Mouse (Mus musculus) liver, embryonic 11.5 days (tissue): ENCODE data around the gene Cacna1f. TPM values are rescaled to one million over a fixed set of nuclear protein-coding genes. Genes with fewer than 3 reads are reported as not detected.

Experiments used
- ATAC-seq: fragments of 200-750 bp; cut with Nextera tagmentation; replicated peaks from 2 replicates; pipeline ENCODE4 v1.8.0; 2017; ENCODE audit warnings: moderate number of reproducible peaks, mild to moderate bottlenecking, moderate TSS enrichment, moderate library complexity; ENCODE audit not compliant: low FRiP score
- DNase-seq: peaks from one replicate; pipeline ENCODE4 v3.0.0-alpha.2; 2017; ENCODE audit warnings: low spot score
- H3K27ac ChIP-seq: fragments of 300-500 bp; sonication (generic); 2 replicates; pipeline ENCODE4 v1.5.1; 2014; ENCODE audit warnings: mild to moderate bottlenecking, low read depth, low read length, control low read depth
- H3K27me3 ChIP-seq: fragments of 300-500 bp; sonication (generic); replicated peaks from 2 replicates; pipeline ENCODE4 v1.6.1; 2014; ENCODE audit warnings: low read length, mixed read lengths; ENCODE audit not compliant: control insufficient read depth, insufficient read depth
- H3K36me3 ChIP-seq: fragments of 300-500 bp; sonication (generic); 2 replicates; pipeline ENCODE4 v1.6.1; 2014; ENCODE audit warnings: mild to moderate bottlenecking, low read length, moderate library complexity, mixed read lengths; ENCODE audit not compliant: control insufficient read depth, insufficient read depth
- H3K4me1 ChIP-seq: fragments of 300-500 bp; sonication (generic); replicated peaks from 2 replicates; pipeline ENCODE4 v1.6.1; 2014; ENCODE audit warnings: low read length, mixed read lengths; ENCODE audit not compliant: control insufficient read depth, insufficient read depth
- H3K4me2 ChIP-seq: fragments of 300-500 bp; sonication (generic); 2 replicates; pipeline ENCODE4 v1.6.1; 2014; ENCODE audit warnings: mild to moderate bottlenecking, control low read depth, moderate library complexity
- H3K4me3 ChIP-seq: fragments of 300-500 bp; sonication (generic); 2 replicates; pipeline ENCODE4 v1.5.1; 2014; ENCODE audit warnings: low read depth, low read length, control low read depth
- H3K9ac ChIP-seq: fragments of 300-500 bp; sonication (generic); 2 replicates; pipeline ENCODE4 v1.6.1; 2014; ENCODE audit warnings: low read depth, low read length, control low read depth
- H3K9me3 ChIP-seq: fragments of 300-500 bp; sonication (generic); 2 replicates; pipeline ENCODE4 v1.6.1; 2016; ENCODE audit warnings: low read length, inconsistent platforms, mixed read lengths; ENCODE audit not compliant: control insufficient read depth
- WGBS: fragments of 180-500 bp; shearing (Covaris S2); extraction: QIAGEN DNeasy Blood & Tissue Kit; methylation state at CpG from one replicate; pipeline ENCODE4 v1.1.7; 2014; 5-methylcytosine and 5-hydroxymethylcytosine counted together
- polyA plus RNA-seq: library from polyadenylated mRNA; unstranded; fragments of >200 nt; fragmentation: Nextera tagmentation; extraction: Ambion mirVana; gene quantifications from 2 replicates; pipeline ENCODE4 v1.2.1, GENCODE M21; 2014

Gene Cacna1f
- polyA plus RNA-seq, 1 experiment from 2014 or later: 0.03 TPM

DNA sequence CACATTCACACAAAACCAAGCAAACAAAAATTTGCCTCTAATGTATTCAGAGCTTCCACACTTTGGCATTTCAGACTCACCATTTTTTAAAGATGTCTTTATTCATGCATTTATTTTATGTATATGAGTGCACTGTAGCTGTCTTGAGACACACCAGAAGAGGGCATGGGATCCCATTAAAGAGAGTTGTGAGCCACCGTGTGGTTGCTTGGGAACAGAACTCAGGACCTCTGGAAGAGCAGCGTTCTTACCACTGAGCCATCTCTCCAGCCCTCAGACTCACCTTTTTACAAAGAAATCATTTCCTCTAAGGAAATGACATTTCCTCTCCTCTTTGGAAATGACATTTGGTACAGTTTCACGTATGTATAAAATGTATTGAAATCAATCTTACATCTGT, 72.1 kb downstream of the Cacna1f start:
- no peak overlapping the region for H3K4me2 ChIP-seq
- no peaks in the 10 kb centered on the region for H3K36me3 ChIP-seq
- H3K4me3 ChIP-seq: no peak overlapping the region
- no peaks in the 10 kb centered on the region for H3K27me3 ChIP-seq
- H3K9ac ChIP-seq: no peak overlapping the region
- H3K27ac ChIP-seq: no peak overlapping the region
- no peak for DNase-seq
- no peaks in the 10 kb centered on the region for H3K9me3 ChIP-seq
- H3K4me1 ChIP-seq: no peaks in the 10 kb centered on the region
- ATAC-seq: no peak
- 41% methylated on average over 3 of the region's 3 CpGs for WGBS

DNA sequence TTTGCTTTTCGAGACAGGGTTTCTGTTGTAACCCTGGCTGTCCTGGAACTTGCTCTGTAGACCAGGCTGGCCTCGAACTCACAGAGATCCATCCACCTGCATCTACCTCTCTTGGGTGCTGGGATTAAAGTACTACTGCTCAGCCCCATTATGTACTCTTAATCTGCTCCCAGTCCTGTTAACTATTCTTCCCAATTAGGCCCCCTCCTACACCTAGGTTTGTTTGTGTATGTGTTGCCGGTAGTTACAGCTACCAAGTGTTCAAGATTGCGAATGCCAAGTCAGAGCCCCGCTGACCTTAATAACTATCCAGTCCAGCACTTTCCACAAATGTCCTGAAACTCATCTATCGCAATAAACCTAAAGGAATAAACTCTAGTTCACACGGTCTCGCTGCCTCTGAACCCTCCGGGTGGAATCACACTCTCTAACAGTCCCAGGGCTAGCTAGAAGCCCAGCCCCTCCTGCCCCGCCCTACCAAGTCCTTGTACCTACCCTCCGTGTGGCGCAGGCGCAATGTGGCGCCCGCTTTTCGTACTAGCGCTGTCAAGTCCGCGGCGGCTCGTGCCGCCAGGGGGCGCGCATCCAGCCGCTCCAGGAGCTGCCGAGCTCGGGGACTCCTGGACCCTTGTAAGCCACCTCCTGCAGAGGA, 72.6 kb downstream of the Cacna1f start:
- peak; percentile 81 for DNase-seq
- Histone ChIP-seq H3K9me3 (no peaks in the 10 kb centered on the region), H3K4me3 (peak overlapping the region; percentile 29), H3K4me2 (peak overlapping the region; percentile 61), H3K27ac (no peak overlapping the region), H3K4me1 (no peaks in the 10 kb centered on the region), H3K27me3 (no peaks in the 10 kb centered on the region), H3K9ac (no peak overlapping the region), H3K36me3 (no peaks in the 10 kb centered on the region)
- WGBS: 13% methylated on average over 27 of the region's 27 CpGs
- ATAC-seq: peak; percentile 92

DNA sequence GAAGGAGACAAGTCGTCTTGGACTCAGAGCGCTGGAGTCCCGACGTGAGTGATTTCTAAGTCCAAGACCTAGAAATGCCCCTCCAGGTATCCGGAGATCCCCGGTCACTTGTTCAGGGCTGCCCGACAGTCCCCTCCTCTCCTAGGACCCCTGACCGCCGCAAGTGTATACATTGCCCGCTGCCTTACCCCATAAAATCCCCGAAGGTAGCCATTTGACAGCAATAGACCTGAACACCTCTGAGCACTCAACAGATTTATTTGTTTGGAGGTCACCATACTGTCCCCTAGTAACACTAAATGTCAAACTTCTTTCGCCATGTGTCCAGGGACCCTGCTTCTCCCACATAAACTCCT, 73.2 kb downstream of the Cacna1f start:
- Histone ChIP-seq H3K36me3 (no peaks in the 10 kb centered on the region), H3K4me2 (peak overlapping the region; percentile 61), H3K9me3 (no peaks in the 10 kb centered on the region), H3K27me3 (no peaks in the 10 kb centered on the region), H3K4me3 (peak overlapping the region; percentile 29), H3K9ac (no peak overlapping the region), H3K27ac (no peak overlapping the region), H3K4me1 (no peaks in the 10 kb centered on the region)
- 30% methylated on average over 12 of the region's 12 CpGs for WGBS
- DNase-seq: no peak
- no peak for ATAC-seq

DNA sequence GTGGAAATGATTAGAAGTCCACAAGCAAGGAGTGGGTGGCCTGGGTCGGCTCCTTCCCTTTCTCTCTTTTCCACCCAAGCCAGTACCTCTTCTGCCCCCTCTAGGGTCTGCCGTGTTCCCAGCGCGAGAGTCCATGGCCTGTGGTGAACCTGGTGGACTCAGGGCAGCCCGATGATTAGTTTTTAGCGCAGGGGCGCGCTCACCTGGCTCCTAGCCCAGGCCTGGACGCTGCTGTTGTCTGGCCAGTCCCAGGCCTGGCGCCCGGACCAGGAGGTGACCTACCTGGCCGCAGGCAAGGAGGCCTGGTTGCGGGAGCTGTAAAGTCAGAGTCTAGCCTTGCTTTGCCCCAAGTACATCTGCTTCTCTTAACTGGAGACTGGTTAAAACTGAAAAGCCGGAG, 74.0 kb downstream of the Cacna1f start, which contains the start of gene Magix:
Gene Magix, minus strand, starts transcription at position 388 of the 400 bp plus-strand sequence.
- Histone ChIP-seq H3K4me1 (no peaks in the 10 kb centered on the region), H3K4me2 (peak within 1 kb of the TSS; percentile 61), H3K36me3 (no peaks in the 10 kb centered on the region), H3K27ac (no peak within 1 kb of the TSS), H3K4me3 (peak within 1 kb of the TSS; percentile 29), H3K9ac (no peak within 1 kb of the TSS), H3K27me3 (no peaks in the 10 kb centered on the region), H3K9me3 (no peaks in the 10 kb centered on the region)
- DNase-seq (no peak), ATAC-seq (no peak)
- 70% methylated on average over 14 of the region's 14 CpGs for WGBS

Other genes starting within 250 kb of the Cacna1f start
- 0.21 and 0.26 TPM in 2 replicates for gene Usp27x, start 231.3 kb upstream of the Cacna1f start, polyA plus RNA-seq
- 0.06 TPM in 1 of 2 replicates, not detected in the other for gene Foxp3, start 33.4 kb upstream of the Cacna1f start, polyA plus RNA-seq
- gene Ppp1r3f, start 32.8 kb upstream of the Cacna1f start, polyA plus RNA-seq: 0.49 and 1.4 TPM in 2 replicates
- 32.5 and 35.3 TPM in 2 replicates for gene Ccdc22, start 1.6 kb upstream of the Cacna1f start, polyA plus RNA-seq
- 0.69 and 0.95 TPM in 2 replicates for gene Syp, start 31.4 kb downstream of the Cacna1f start, polyA plus RNA-seq
- gene Prickle3, start 50.2 kb downstream of the Cacna1f start, polyA plus RNA-seq: 2.7 and 4.0 TPM in 2 replicates
- gene Plp2, start 64.3 kb downstream of the Cacna1f start, polyA plus RNA-seq: 78.2 and 79.5 TPM in 2 replicates
- gene Magix, start 74.2 kb downstream of the Cacna1f start, polyA plus RNA-seq: 0.06 TPM in 1 of 2 replicates, not detected in the other
- gene Gpkow, start 90.0 kb downstream of the Cacna1f start, polyA plus RNA-seq: 30.0 and 33.4 TPM in 2 replicates
- gene Wdr45, start 107.2 kb downstream of the Cacna1f start, polyA plus RNA-seq: 13.7 and 15.2 TPM in 2 replicates
- gene Gm45208, start 115.2 kb downstream of the Cacna1f start, polyA plus RNA-seq: not detected in 2 replicates
- 29.8 and 32.0 TPM in 2 replicates for gene Praf2, start 121.4 kb downstream of the Cacna1f start, polyA plus RNA-seq
- 4.7 and 6.5 TPM in 2 replicates for gene Ccdc120, start 143.8 kb downstream of the Cacna1f start, polyA plus RNA-seq
- 15.9 and 16.0 TPM in 2 replicates for gene Tfe3, start 155.5 kb downstream of the Cacna1f start, polyA plus RNA-seq
- gene Gripap1, start 182.7 kb downstream of the Cacna1f start, polyA plus RNA-seq: 45.0 and 47.2 TPM in 2 replicates
- 0.84 and 0.94 TPM in 2 replicates for gene Kcnd1, start 215.2 kb downstream of the Cacna1f start, polyA plus RNA-seq
- gene Otud5, start 234.3 kb downstream of the Cacna1f start, polyA plus RNA-seq: 32.2 and 33.1 TPM in 2 replicates